Comparison of ENCODE assay signal across 8 mouse cellular contexts in genomic region chr9:64019036-64019886, GRCm38 (mm10). TPM values are rescaled to one million over a fixed set of nuclear protein-coding genes. Genes with fewer than 3 reads are reported as not detected.
DNase-seq lines count a peak whose midpoint lies in the region; ATAC-seq and TF ChIP-seq lines count a peak whose summit lies in the region.

No protein-coding gene starts in this region.

- no peak for TF ChIP-seq CTCF in lung, adult 2 months (IDR thresholded peaks at IDR 0.05; ENCODE audit: insufficient read depth, low read length)
- no peak for TF ChIP-seq CTCF in kidney, postnatal 0 days (IDR thresholded peaks at IDR 0.05; ENCODE audit: low read depth)

- H3K36me3 ChIP-seq in embryonic facial prominence, embryonic 14.5 days (ENCODE audit: control insufficient read depth, insufficient read depth, low read length) = peaks cover 8% of the 10 kb centered on the region
- H3K36me3 ChIP-seq in kidney, postnatal 0 days (ENCODE audit: insufficient read depth, low read length) = no peaks in the 10 kb centered on the region
- no peaks in the 10 kb centered on the region for H3K36me3 ChIP-seq in neural tube, embryonic 13.5 days

- ATAC-seq in embryonic facial prominence, embryonic 14.5 days (ENCODE audit: low read depth) = no peak
- no peak for ATAC-seq in kidney, postnatal 0 days (replicated peaks; ENCODE audit: low FRiP score, low read depth)
- ATAC-seq in neural tube, embryonic 13.5 days (ENCODE audit: low read depth) = no peak

- no peak for DNase-seq in lung, adult 2 months
- no peak for DNase-seq in lung, postnatal 14 days
- DNase-seq in embryonic facial prominence, embryonic 14.5 days (ENCODE audit: low spot score) = peak; percentile 22
- peak; percentile 35 for DNase-seq in kidney, postnatal 0 days (ENCODE audit: low spot score)
- DNase-seq in yolk sac, embryonic 10.5 days (ENCODE audit: low spot score) = no peak
- DNase-seq in thymus, postnatal 0 days (ENCODE audit: low spot score) = no peak
- no peak for DNase-seq in layer of hippocampus, adult 11-12 months (ENCODE audit: low spot score)

- H3K27ac ChIP-seq in embryonic facial prominence, embryonic 14.5 days (replicated peaks; ENCODE audit: low read depth, low read length) = peak overlapping the region; percentile 95
- peak overlapping the region; percentile 97 for H3K27ac ChIP-seq in kidney, postnatal 0 days
- H3K27ac ChIP-seq in neural tube, embryonic 13.5 days (replicated peaks) = no peak overlapping the region

- H3K4me1 ChIP-seq in lung, adult 2 months (ENCODE audit: control insufficient read depth, insufficient read depth, low read length) = peaks cover 5% of the 10 kb centered on the region
- H3K4me1 ChIP-seq in embryonic facial prominence, embryonic 14.5 days (ENCODE audit: control insufficient read depth, insufficient read depth, low read length) = peaks cover 27% of the 10 kb centered on the region
- peaks cover 30% of the 10 kb centered on the region for H3K4me1 ChIP-seq in kidney, postnatal 0 days (replicated peaks; ENCODE audit: insufficient read depth, low read length)
- H3K4me1 ChIP-seq in neural tube, embryonic 13.5 days (replicated peaks) = peaks cover 90% of the 10 kb centered on the region

- no peaks in the 10 kb centered on the region for H3K9me3 ChIP-seq in embryonic facial prominence, embryonic 14.5 days (ENCODE audit: control insufficient read depth, low read length)
- H3K9me3 ChIP-seq in kidney, postnatal 0 days (replicated peaks; ENCODE audit: low read length) = no peaks in the 10 kb centered on the region
- H3K9me3 ChIP-seq in neural tube, embryonic 13.5 days = no peaks in the 10 kb centered on the region

- peak overlapping the region; percentile 98 for H3K9ac ChIP-seq in embryonic facial prominence, embryonic 14.5 days (ENCODE audit: low read depth, low read length)
- peak overlapping the region; percentile 98 for H3K9ac ChIP-seq in kidney, postnatal 0 days (ENCODE audit: low read depth, low read length)
- peak overlapping the region; percentile 86 for H3K9ac ChIP-seq in neural tube, embryonic 13.5 days

- 19% methylated on average over 10 of the region's 10 CpGs for WGBS in lung, adult 2 months
- 3% methylated on average over 10 of the region's 10 CpGs for WGBS in embryonic facial prominence, embryonic 14.5 days
- WGBS in kidney, postnatal 0 days = 6% methylated on average over 10 of the region's 10 CpGs
- 8% methylated on average over 10 of the region's 10 CpGs for WGBS in neural tube, embryonic 13.5 days

- no peaks in the 10 kb centered on the region for H3K27me3 ChIP-seq in embryonic facial prominence, embryonic 14.5 days (replicated peaks; ENCODE audit: control insufficient read depth, insufficient read depth, low read length)
- no peaks in the 10 kb centered on the region for H3K27me3 ChIP-seq in kidney, postnatal 0 days (ENCODE audit: insufficient read depth, low read length)
- peaks cover 36% of the 10 kb centered on the region for H3K27me3 ChIP-seq in neural tube, embryonic 13.5 days

- H3K4me3 ChIP-seq in lung, adult 2 months (replicated peaks; ENCODE audit: extremely low read depth, low read depth, low read length) = peak overlapping the region; percentile 90
- peak overlapping the region; percentile 95 for H3K4me3 ChIP-seq in embryonic facial prominence, embryonic 14.5 days (ENCODE audit: low read depth, low read length)
- H3K4me3 ChIP-seq in kidney, postnatal 0 days (replicated peaks; ENCODE audit: low read depth, low read length) = peak overlapping the region; percentile 81
- H3K4me3 ChIP-seq in neural tube, embryonic 13.5 days = peak overlapping the region; percentile 66

- 0 out of 2 replicates have a peak, but pooled peaks have one; percentile 37 for TF ChIP-seq POLR2A in lung, adult 2 months (IDR thresholded peaks at IDR 0.05; ENCODE audit: borderline replicate concordance, extremely low read depth, low read depth, low read length)

- peak overlapping the region; percentile 95 for H3K4me2 ChIP-seq in embryonic facial prominence, embryonic 14.5 days (ENCODE audit: low read depth, low read length)
- H3K4me2 ChIP-seq in kidney, postnatal 0 days (ENCODE audit: low read length) = peak overlapping the region; percentile 94
- peak overlapping the region; percentile 83 for H3K4me2 ChIP-seq in neural tube, embryonic 13.5 days

RNA-seq across cellular contexts. Expression of gene Smad6, which starts 2.6 kb away (rescaled TPM):
- 260 and 369 TPM in 2 replicates for polyA plus RNA-seq in lung, adult 2 months (2012; rRNA removed)
- polyA plus RNA-seq in embryonic facial prominence, embryonic 14.5 days (2014; fragmentation: Nextera tagmentation; extraction: Ambion mirVana) = 7.9 and 8.8 TPM in 2 replicates
- polyA plus RNA-seq in kidney, postnatal 0 days (2015; fragmentation: Nextera tagmentation; extraction: Ambion mirVana) = 7.2 and 10.6 TPM in 2 replicates
- 3.8 and 4.1 TPM in 2 replicates for polyA plus RNA-seq in neural tube, embryonic 13.5 days (2015; fragmentation: Nextera tagmentation; extraction: Ambion mirVana)
- polyA plus RNA-seq in thymus, postnatal 0 days (2015; fragmentation: Nextera tagmentation; extraction: Ambion mirVana) = 0.96 and 1.4 TPM in 2 replicates

Comparison
In these comparisons a context has a peak if more than half of its experiments do, and no peak if none do; other contexts are left out.
1. DNase-seq: peak in embryonic facial prominence, embryonic 14.5 days (single experiment) and kidney, postnatal 0 days (single experiment); none in lung, adult 2 months (single experiment), lung, postnatal 14 days (single experiment), yolk sac, embryonic 10.5 days (single experiment), thymus, postnatal 0 days (single experiment) and layer of hippocampus, adult 11-12 months (single experiment).
2. RNA of gene Smad6, which starts 2.6 kb away (polyA plus RNA-seq): 260 to 369 TPM in lung, adult 2 months; 7.2 to 10.6 TPM in kidney, postnatal 0 days, 7.9 to 8.8 TPM in embryonic facial prominence, embryonic 14.5 days, 3.8 to 4.1 TPM in neural tube, embryonic 13.5 days and 0.96 to 1.4 TPM in thymus, postnatal 0 days; every median in the first group is over 10 times any median in the second.
3. Peak in every context shown above with its lines, with median percentiles within 50 percentile points of each other: H3K4me3 ChIP-seq, H3K4me2 ChIP-seq and H3K9ac ChIP-seq.